Mouse (Mus musculus): ENCODE data around the gene Filip1l. TPM values are rescaled to one million over a fixed set of nuclear protein-coding genes. Genes with fewer than 3 reads are reported as not detected.
A peak's percentile ranks its signal among the peaks of the same experiment; 100 is the strongest.

The Filip1l gene
- polyA plus RNA-seq, 1 experiment from 2014 or later: 26.0 TPM

DNA sequence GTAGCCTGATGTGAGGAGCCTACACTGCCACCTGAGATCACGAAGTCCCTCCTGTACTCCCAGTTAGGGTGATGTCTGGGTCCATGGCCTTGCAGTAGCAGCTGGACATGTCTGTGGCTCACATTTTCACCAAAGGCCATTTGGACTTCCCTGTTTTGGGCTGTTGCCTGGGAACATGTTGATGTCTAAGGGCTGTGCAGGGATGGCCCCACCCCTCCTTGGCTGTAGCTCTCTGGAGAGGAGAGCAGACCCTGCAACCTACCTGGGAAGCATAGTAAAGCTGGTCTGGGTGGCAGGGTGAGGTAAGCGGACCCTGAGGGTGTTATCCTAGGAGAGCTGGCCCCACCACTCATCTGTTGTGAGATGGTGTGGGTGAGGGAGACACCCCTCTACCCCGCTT lies 7.9 kb downstream of the Filip1l start:
- Histone ChIP-seq H3K36me3 (ENCODE audit: control insufficient read depth, insufficient read depth, low read length) (no peaks in the 10 kb centered on the region), H3K4me1 (ENCODE audit: control insufficient read depth, insufficient read depth, low read length) (peaks cover 20% of the 10 kb centered on the region), H3K9ac (ENCODE audit: low read depth, low read length) (no peak overlapping the region), H3K4me3 (ENCODE audit: low read depth, low read length) (no peak overlapping the region), H3K4me2 (no peak overlapping the region), H3K27ac (ENCODE audit: low read depth, low read length) (no peak overlapping the region), H3K27me3 (ENCODE audit: control insufficient read depth, insufficient read depth, low read length) (no peaks in the 10 kb centered on the region), H3K9me3 (replicated peaks; ENCODE audit: control insufficient read depth, low read length) (no peaks in the 10 kb centered on the region)
- no peak for ATAC-seq (replicated peaks; ENCODE audit: insufficient number of reproducible peaks, low FRiP score, low TSS enrichment)
- 94% methylated on average over 3 of the region's 3 CpGs for WGBS (ENCODE audit: insufficient replicate concordance)

GRCm38 (mm10) chr16:57362679-57363401 lies 9.9 kb downstream of the Filip1l start:
- H3K4me3 ChIP-seq (ENCODE audit: low read depth, low read length): peak overlapping the region; percentile 13; the same call in 1 of the 2 replicates
- 25% methylated on average over 18 of the region's 18 CpGs for WGBS (ENCODE audit: insufficient replicate concordance)

GRCm38 (mm10) chr16:57364498-57364897 lies 11.6 kb downstream of the Filip1l start:
- Histone ChIP-seq H3K36me3 (ENCODE audit: control insufficient read depth, insufficient read depth, low read length) (no peaks in the 10 kb centered on the region), H3K9ac (ENCODE audit: low read depth, low read length) (no peak overlapping the region), H3K4me2 (no peak overlapping the region), H3K9me3 (replicated peaks; ENCODE audit: control insufficient read depth, low read length) (no peaks in the 10 kb centered on the region), H3K4me1 (ENCODE audit: control insufficient read depth, insufficient read depth, low read length) (peaks cover 10% of the 10 kb centered on the region; the same call in 1 of the 2 replicates), H3K27ac (ENCODE audit: low read depth, low read length) (no peak overlapping the region), H3K4me3 (ENCODE audit: low read depth, low read length) (no peak overlapping the region), H3K27me3 (ENCODE audit: control insufficient read depth, insufficient read depth, low read length) (no peaks in the 10 kb centered on the region)
- WGBS (ENCODE audit: insufficient replicate concordance): 82% methylated on average over 7 of the region's 7 CpGs
- no peak for ATAC-seq (replicated peaks; ENCODE audit: insufficient number of reproducible peaks, low FRiP score, low TSS enrichment)

More at GRCm38 (mm10) chr16:57362679-57363401, 9.9 kb downstream of the Filip1l start:
- Histone ChIP-seq H3K36me3 (ENCODE audit: control insufficient read depth, insufficient read depth, low read length) (no peaks in the 10 kb centered on the region), H3K9ac (ENCODE audit: low read depth, low read length) (peak overlapping the region; percentile 31; the same call in 1 of the 2 replicates), H3K9me3 (replicated peaks; ENCODE audit: control insufficient read depth, low read length) (no peaks in the 10 kb centered on the region), H3K4me2 (peak overlapping the region; percentile 53), H3K27me3 (ENCODE audit: control insufficient read depth, insufficient read depth, low read length) (no peaks in the 10 kb centered on the region), H3K27ac (ENCODE audit: low read depth, low read length) (no peak overlapping the region), H3K4me1 (ENCODE audit: control insufficient read depth, insufficient read depth, low read length) (peaks cover 10% of the 10 kb centered on the region; the same call in 1 of the 2 replicates)
- ATAC-seq (replicated peaks; ENCODE audit: insufficient number of reproducible peaks, low FRiP score, low TSS enrichment): peak; percentile 49; the same call in 1 of the 2 replicates

DNA sequence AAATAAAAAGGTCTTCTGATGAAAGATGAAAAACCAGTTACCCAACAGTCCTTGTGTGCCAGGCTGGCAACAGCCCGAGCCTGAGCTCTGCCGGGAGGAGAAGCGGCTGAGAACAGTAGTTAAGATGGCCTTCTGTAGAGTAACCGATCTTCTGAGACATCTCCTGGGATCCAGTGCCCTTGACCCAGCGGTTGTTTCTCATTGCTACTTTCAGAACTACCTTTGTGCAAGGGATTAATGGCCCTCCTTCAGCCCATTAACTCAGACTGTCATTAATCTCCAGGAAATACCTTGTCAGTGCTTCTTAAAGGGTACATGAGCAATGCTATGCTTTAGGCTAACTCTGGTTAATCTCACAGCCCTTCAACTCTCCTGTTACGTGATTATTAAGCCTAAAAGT lies 13.2 kb downstream of the Filip1l start:
- 61% methylated on average over 6 of the region's 6 CpGs for WGBS (ENCODE audit: insufficient replicate concordance)
- Histone ChIP-seq H3K4me2 (no peak overlapping the region), H3K36me3 (ENCODE audit: control insufficient read depth, insufficient read depth, low read length) (no peaks in the 10 kb centered on the region), H3K27ac (ENCODE audit: low read depth, low read length) (no peak overlapping the region), H3K4me3 (ENCODE audit: low read depth, low read length) (no peak overlapping the region), H3K9ac (ENCODE audit: low read depth, low read length) (no peak overlapping the region), H3K4me1 (ENCODE audit: control insufficient read depth, insufficient read depth, low read length) (peaks cover 16% of the 10 kb centered on the region), H3K9me3 (replicated peaks; ENCODE audit: control insufficient read depth, low read length) (no peaks in the 10 kb centered on the region), H3K27me3 (ENCODE audit: control insufficient read depth, insufficient read depth, low read length) (no peaks in the 10 kb centered on the region)
- no peak for ATAC-seq (replicated peaks; ENCODE audit: insufficient number of reproducible peaks, low FRiP score, low TSS enrichment)

DNA sequence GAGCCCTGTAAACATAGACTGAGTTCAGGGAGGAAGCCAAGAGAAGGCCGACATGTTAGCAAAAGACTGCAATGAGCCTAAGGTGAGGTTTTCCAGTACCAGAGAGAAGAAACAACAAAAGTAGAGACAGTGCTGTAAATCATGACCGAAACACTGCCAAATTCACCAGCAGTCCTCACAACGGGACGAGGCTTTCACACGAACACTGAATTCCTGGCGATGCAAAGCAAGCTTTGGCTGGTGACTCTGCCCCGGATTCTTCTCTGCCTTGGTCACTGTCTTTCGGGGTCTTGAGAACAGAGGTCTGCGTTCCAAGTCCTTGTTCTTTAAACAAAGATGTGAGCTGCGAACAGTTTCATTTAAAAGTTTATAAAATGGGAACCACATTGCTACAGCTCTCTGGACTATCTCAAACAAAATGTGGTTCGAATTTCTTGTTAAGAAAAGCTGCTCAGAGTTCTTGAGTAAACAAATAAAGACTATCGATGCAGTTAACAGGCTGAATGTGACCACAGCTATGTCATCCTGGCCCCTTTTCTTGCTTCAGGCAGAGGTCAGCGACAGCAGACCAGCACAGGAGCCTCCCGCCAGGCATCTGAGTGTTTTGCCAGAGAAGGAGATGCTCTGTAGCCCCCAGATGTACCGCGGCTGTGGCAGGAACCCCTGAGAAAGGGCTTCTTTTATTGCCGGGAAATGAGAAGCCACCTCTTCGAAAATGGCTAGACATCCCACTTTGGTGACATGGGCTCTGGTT lies 14.2 kb downstream of the Filip1l start:
- 65% methylated on average over 18 of the region's 18 CpGs for WGBS (ENCODE audit: insufficient replicate concordance)
- 0 out of 2 replicates have a peak overlapping the region, but pooled peaks have one; percentile 10 for H3K9ac ChIP-seq (ENCODE audit: low read depth, low read length)
- no peaks in the 10 kb centered on the region for H3K9me3 ChIP-seq (replicated peaks; ENCODE audit: control insufficient read depth, low read length)
- peaks cover 16% of the 10 kb centered on the region for H3K4me1 ChIP-seq (ENCODE audit: control insufficient read depth, insufficient read depth, low read length)
- H3K36me3 ChIP-seq (ENCODE audit: control insufficient read depth, insufficient read depth, low read length): no peaks in the 10 kb centered on the region
- no peaks in the 10 kb centered on the region for H3K27me3 ChIP-seq (ENCODE audit: control insufficient read depth, insufficient read depth, low read length)
- ATAC-seq (replicated peaks; ENCODE audit: insufficient number of reproducible peaks, low FRiP score, low TSS enrichment): no peak
- no peak overlapping the region for H3K27ac ChIP-seq (ENCODE audit: low read depth, low read length)
- H3K4me2 ChIP-seq: no peak overlapping the region
- H3K4me3 ChIP-seq (ENCODE audit: low read depth, low read length): no peak overlapping the region

DNA sequence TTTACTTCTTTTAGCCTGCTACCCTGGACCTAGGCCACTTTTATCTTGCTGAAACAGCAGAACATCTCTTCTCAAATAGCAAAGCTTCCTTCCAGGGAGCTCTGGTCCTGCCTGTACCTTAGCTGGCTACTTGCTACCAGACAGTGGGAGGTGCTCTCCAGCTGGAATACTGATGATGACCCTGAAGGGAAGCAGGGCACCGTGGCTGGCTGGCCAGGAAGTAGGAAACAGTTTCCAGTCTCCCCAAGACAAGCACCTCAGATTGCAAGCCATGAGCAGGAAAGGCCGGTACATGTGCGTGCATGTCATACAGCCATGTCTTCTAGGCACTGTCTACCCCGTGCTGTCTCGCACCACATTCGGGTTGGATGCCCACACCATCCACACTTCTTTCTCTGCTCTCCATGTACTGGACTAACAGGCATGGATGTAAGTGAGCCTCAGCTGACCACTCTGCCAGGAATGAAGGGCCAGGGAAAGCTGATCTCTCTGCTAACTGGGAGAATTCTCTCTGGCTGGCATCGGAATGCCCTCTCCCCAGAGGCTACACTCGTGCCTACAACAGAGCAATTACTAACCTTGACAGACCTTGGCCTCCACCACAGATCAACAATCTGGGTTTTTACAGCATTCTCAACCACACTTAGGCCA lies 17.1 kb downstream of the Filip1l start:
- WGBS (ENCODE audit: insufficient replicate concordance): 61% methylated on average over 8 of the region's 8 CpGs
- Histone ChIP-seq H3K27me3 (ENCODE audit: control insufficient read depth, insufficient read depth, low read length) (no peaks in the 10 kb centered on the region), H3K4me2 (no peak overlapping the region), H3K36me3 (ENCODE audit: control insufficient read depth, insufficient read depth, low read length) (no peaks in the 10 kb centered on the region), H3K27ac (ENCODE audit: low read depth, low read length) (peak overlapping the region; percentile 35; the same call in 1 of the 2 replicates), H3K9ac (ENCODE audit: low read depth, low read length) (no peak overlapping the region), H3K4me1 (ENCODE audit: control insufficient read depth, insufficient read depth, low read length) (peaks cover 9% of the 10 kb centered on the region), H3K9me3 (replicated peaks; ENCODE audit: control insufficient read depth, low read length) (no peaks in the 10 kb centered on the region), H3K4me3 (ENCODE audit: low read depth, low read length) (no peak overlapping the region)
- no peak for ATAC-seq (replicated peaks; ENCODE audit: insufficient number of reproducible peaks, low FRiP score, low TSS enrichment)

DNA sequence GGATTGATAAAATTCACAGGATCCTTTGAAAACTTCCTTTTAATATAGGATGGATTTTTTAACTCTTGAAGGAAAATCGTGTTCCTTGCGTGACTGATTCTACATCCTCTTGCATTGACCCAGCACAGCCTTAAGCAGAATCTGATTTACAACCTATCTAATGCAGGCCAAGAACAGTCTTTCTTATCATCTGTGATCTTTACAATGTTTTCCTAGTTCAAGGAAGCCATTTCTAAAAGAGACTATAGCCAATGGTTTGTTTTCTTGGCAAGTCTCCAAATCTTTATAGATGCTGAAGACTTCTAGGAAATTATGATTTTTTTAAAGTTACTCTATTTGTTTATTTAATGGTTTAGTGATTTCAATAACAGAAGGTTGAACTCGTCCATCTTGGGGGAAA lies 19.3 kb downstream of the Filip1l start:
- Histone ChIP-seq H3K4me2 (no peak overlapping the region), H3K27ac (ENCODE audit: low read depth, low read length) (no peak overlapping the region), H3K9me3 (replicated peaks; ENCODE audit: control insufficient read depth, low read length) (no peaks in the 10 kb centered on the region), H3K36me3 (ENCODE audit: control insufficient read depth, insufficient read depth, low read length) (no peaks in the 10 kb centered on the region), H3K9ac (ENCODE audit: low read depth, low read length) (no peak overlapping the region), H3K4me3 (ENCODE audit: low read depth, low read length) (no peak overlapping the region), H3K27me3 (ENCODE audit: control insufficient read depth, insufficient read depth, low read length) (no peaks in the 10 kb centered on the region), H3K4me1 (ENCODE audit: control insufficient read depth, insufficient read depth, low read length) (peaks cover 9% of the 10 kb centered on the region)
- WGBS (ENCODE audit: insufficient replicate concordance): 83% methylated on average over 3 of the region's 3 CpGs
- ATAC-seq (replicated peaks; ENCODE audit: insufficient number of reproducible peaks, low FRiP score, low TSS enrichment): no peak

DNA sequence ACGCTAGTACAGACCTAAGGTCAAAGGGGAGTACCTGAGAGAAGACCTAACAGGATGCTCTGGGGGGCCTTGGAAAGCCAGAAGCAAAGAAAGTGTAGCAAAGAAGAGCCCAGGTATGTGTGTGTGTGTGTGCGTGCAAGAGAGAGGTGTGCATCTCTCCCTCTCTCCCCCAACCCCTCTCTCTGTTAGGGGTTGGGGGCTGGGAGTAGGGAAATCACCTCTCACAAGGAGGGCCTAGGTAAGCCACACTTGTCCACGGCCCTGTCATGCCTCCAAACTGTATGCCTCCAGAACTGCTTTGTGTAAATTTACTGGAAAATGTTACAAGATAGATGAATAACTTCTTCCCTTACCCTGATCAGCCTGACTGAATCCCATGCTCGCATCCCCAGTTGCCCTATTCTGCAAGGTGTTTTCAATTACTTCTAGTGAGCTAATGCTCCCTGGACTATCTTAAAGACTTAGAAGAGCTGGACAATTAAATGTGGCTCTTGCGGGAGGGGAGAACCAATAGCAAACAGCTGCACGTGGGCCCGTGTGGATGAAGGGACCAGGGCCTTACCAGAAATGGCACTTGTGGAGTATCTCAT lies 22.4 kb downstream of the Filip1l start:
- H3K4me3 ChIP-seq (ENCODE audit: low read depth, low read length): no peak overlapping the region
- H3K27me3 ChIP-seq (ENCODE audit: control insufficient read depth, insufficient read depth, low read length): no peaks in the 10 kb centered on the region
- no peak overlapping the region for H3K4me2 ChIP-seq
- 80% methylated on average over 7 of the region's 7 CpGs for WGBS (ENCODE audit: insufficient replicate concordance)
- no peaks in the 10 kb centered on the region for H3K36me3 ChIP-seq (ENCODE audit: control insufficient read depth, insufficient read depth, low read length)
- H3K27ac ChIP-seq (ENCODE audit: low read depth, low read length): no peak overlapping the region
- no peaks in the 10 kb centered on the region; the same call in 1 of the 2 replicates for H3K4me1 ChIP-seq (ENCODE audit: control insufficient read depth, insufficient read depth, low read length)
- no peak for ATAC-seq (replicated peaks; ENCODE audit: insufficient number of reproducible peaks, low FRiP score, low TSS enrichment)
- H3K9me3 ChIP-seq (replicated peaks; ENCODE audit: control insufficient read depth, low read length): no peaks in the 10 kb centered on the region
- no peak overlapping the region for H3K9ac ChIP-seq (ENCODE audit: low read depth, low read length)

Measured in heart, embryonic 11.5 days (tissue).